Mouse (Mus musculus) heart, embryonic 11.5 days (tissue): ENCODE results near the gene Calhm5. TPM values are rescaled to one million over a fixed set of nuclear protein-coding genes. Genes with fewer than 3 reads are reported as not detected.
A peak's percentile ranks its signal among the peaks of the same experiment; 100 is the strongest.

Source experiments
- ATAC-seq: fragments of 200-750 bp; cut with Nextera tagmentation; replicated peaks from 2 replicates; pipeline ENCODE4 v1.8.0; 2017; ENCODE audit warnings: moderate library complexity; ENCODE audit not compliant: insufficient number of reproducible peaks, low FRiP score, low TSS enrichment
- H3K27ac ChIP-seq: fragments of 300-500 bp; sonication (generic); 2 replicates; pipeline ENCODE4 v1.5.1; 2014; ENCODE audit warnings: mild to moderate bottlenecking, low read depth, low read length
- H3K27me3 ChIP-seq: fragments of 300-500 bp; sonication (generic); 2 replicates; pipeline ENCODE4 v1.6.1; 2014; ENCODE audit warnings: mild to moderate bottlenecking, low read length, mixed read lengths; ENCODE audit not compliant: control insufficient read depth, insufficient read depth
- H3K36me3 ChIP-seq: fragments of 300-500 bp; sonication (generic); 2 replicates; pipeline ENCODE4 v1.6.1; 2014; ENCODE audit warnings: mild to moderate bottlenecking, low read length, moderate library complexity, mixed read lengths; ENCODE audit not compliant: control insufficient read depth, insufficient read depth
- H3K4me1 ChIP-seq: fragments of 300-500 bp; sonication (generic); 2 replicates; pipeline ENCODE4 v1.6.1; 2014; ENCODE audit warnings: low read length; ENCODE audit not compliant: control insufficient read depth, insufficient read depth
- H3K4me2 ChIP-seq: fragments of 300-500 bp; sonication (generic); 2 replicates; pipeline ENCODE4 v1.6.1; 2014; ENCODE audit warnings: mild to moderate bottlenecking, moderate library complexity
- H3K4me3 ChIP-seq: fragments of 300-500 bp; sonication (generic); 2 replicates; pipeline ENCODE4 v1.5.1; 2014; ENCODE audit warnings: low read depth, low read length
- H3K9ac ChIP-seq: fragments of 300-500 bp; sonication (generic); 2 replicates; pipeline ENCODE4 v1.6.1; 2014; ENCODE audit warnings: mild to moderate bottlenecking, low read depth, low read length, moderate library complexity
- H3K9me3 ChIP-seq: fragments of 300-500 bp; sonication (generic); replicated peaks from 2 replicates; pipeline ENCODE4 v1.6.1; 2016; ENCODE audit warnings: low read length; ENCODE audit not compliant: control insufficient read depth
- WGBS: fragments of 180-500 bp; shearing (Covaris S2); extraction: QIAGEN DNeasy Blood & Tissue Kit; methylation state at CpG from one replicate; pipeline ENCODE4 v1.1.7; 2014; ENCODE audit not compliant: insufficient replicate concordance; 5-methylcytosine and 5-hydroxymethylcytosine counted together
- polyA plus RNA-seq: library from polyadenylated mRNA; unstranded; fragments of >200 nt; fragmentation: Nextera tagmentation; extraction: Ambion mirVana; gene quantifications from 2 replicates; pipeline ENCODE4 v1.2.1, GENCODE M21; 2014

The Calhm5 gene
- polyA plus RNA-seq, 1 experiment from 2014 or later, result 0.86 TPM

- Histone ChIP-seq H3K9me3 (no peaks in the 10 kb centered on the region), H3K4me1 (no peaks in the 10 kb centered on the region), H3K9ac (no peak overlapping the region), H3K4me3 (no peak overlapping the region), H3K36me3 (no peaks in the 10 kb centered on the region), H3K27ac (no peak overlapping the region), H3K27me3 (no peaks in the 10 kb centered on the region), H3K4me2 (no peak overlapping the region)
- no peak for ATAC-seq
- 89% methylated on average over 2 of the region's 2 CpGs for WGBS
Observed at GRCm38 (mm10) chr10:34118421-34118820, 22.1 kb upstream of the Calhm5 start.

GRCm38 (mm10) chr10:34117770-34118169, 21.5 kb upstream of the Calhm5 start:
- H3K4me2 ChIP-seq, result no peak overlapping the region
- H3K27ac ChIP-seq, result no peak overlapping the region
- ATAC-seq, result no peak
- H3K9me3 ChIP-seq, result no peaks in the 10 kb centered on the region
- H3K36me3 ChIP-seq, result no peaks in the 10 kb centered on the region
- no peak overlapping the region for H3K4me3 ChIP-seq
- no peaks in the 10 kb centered on the region for H3K4me1 ChIP-seq
- H3K9ac ChIP-seq, result no peak overlapping the region
- no peaks in the 10 kb centered on the region for H3K27me3 ChIP-seq

GRCm38 (mm10) chr10:34117131-34117530, 20.8 kb upstream of the Calhm5 start:
- Histone ChIP-seq H3K27me3 (no peaks in the 10 kb centered on the region), H3K4me3 (no peak overlapping the region), H3K9ac (no peak overlapping the region), H3K9me3 (no peaks in the 10 kb centered on the region), H3K4me1 (no peaks in the 10 kb centered on the region), H3K27ac (no peak overlapping the region), H3K4me2 (no peak overlapping the region), H3K36me3 (no peaks in the 10 kb centered on the region)
- WGBS, result 54% methylated on average over 3 of the region's 3 CpGs
- ATAC-seq, result no peak

GRCm38 (mm10) chr10:34111964-34112738, 15.8 kb upstream of the Calhm5 start:
- Histone ChIP-seq H3K4me1 (no peaks in the 10 kb centered on the region), H3K9ac (no peak overlapping the region), H3K4me3 (no peak overlapping the region), H3K4me2 (no peak overlapping the region), H3K36me3 (no peaks in the 10 kb centered on the region), H3K27ac (no peak overlapping the region), H3K9me3 (no peaks in the 10 kb centered on the region), H3K27me3 (no peaks in the 10 kb centered on the region)
- no peak for ATAC-seq
- 64% methylated on average over 4 of the region's 4 CpGs for WGBS

GRCm38 (mm10) chr10:34110863-34111465, 14.6 kb upstream of the Calhm5 start:
- H3K9me3 ChIP-seq, result no peaks in the 10 kb centered on the region
- no peaks in the 10 kb centered on the region for H3K27me3 ChIP-seq
- no peaks in the 10 kb centered on the region for H3K4me1 ChIP-seq
- H3K4me3 ChIP-seq, result no peak overlapping the region
- ATAC-seq, result no peak
- no peaks in the 10 kb centered on the region for H3K36me3 ChIP-seq
- no peak overlapping the region for H3K9ac ChIP-seq
- no peak overlapping the region for H3K27ac ChIP-seq
- no peak overlapping the region for H3K4me2 ChIP-seq
- WGBS, result 74% methylated on average over 13 of the region's 13 CpGs

GRCm38 (mm10) chr10:34095964-34096363, 355 bp downstream of the Calhm5 start:
- no peak for ATAC-seq
- H3K4me2 ChIP-seq, result peak overlapping the region; percentile 64
- no peaks in the 10 kb centered on the region for H3K9me3 ChIP-seq
- H3K4me3 ChIP-seq, result peak overlapping the region; percentile 39
- 49% methylated on average over 12 of the region's 12 CpGs for WGBS
- H3K27me3 ChIP-seq, result no peaks in the 10 kb centered on the region
- H3K9ac ChIP-seq, result peak overlapping the region; percentile 69
- no peaks in the 10 kb centered on the region for H3K4me1 ChIP-seq
- no peaks in the 10 kb centered on the region for H3K36me3 ChIP-seq
- no peak overlapping the region for H3K27ac ChIP-seq

GRCm38 (mm10) chr10:34095147-34095546, 1.2 kb downstream of the Calhm5 start:
- no peaks in the 10 kb centered on the region for H3K36me3 ChIP-seq
- no peaks in the 10 kb centered on the region for H3K9me3 ChIP-seq
- peak overlapping the region; percentile 64; the same call in 1 of the 2 replicates for H3K4me2 ChIP-seq
- no peak overlapping the region for H3K4me3 ChIP-seq
- H3K27me3 ChIP-seq, result no peaks in the 10 kb centered on the region
- no peak overlapping the region for H3K9ac ChIP-seq
- WGBS, result 75% methylated on average over 2 of the region's 2 CpGs
- H3K4me1 ChIP-seq, result no peaks in the 10 kb centered on the region
- no peak overlapping the region for H3K27ac ChIP-seq
- no peak for ATAC-seq

- Histone ChIP-seq H3K27me3 (no peaks in the 10 kb centered on the region), H3K9me3 (no peaks in the 10 kb centered on the region), H3K4me3 (no peak overlapping the region), H3K27ac (no peak overlapping the region), H3K4me2 (no peak overlapping the region), H3K9ac (no peak overlapping the region), H3K4me1 (no peaks in the 10 kb centered on the region), H3K36me3 (no peaks in the 10 kb centered on the region)
- WGBS, result 35% methylated on average over 5 of the region's 5 CpGs
- no peak for ATAC-seq
Observed at GRCm38 (mm10) chr10:34091888-34092287, 4.4 kb downstream of the Calhm5 start.

- Histone ChIP-seq H3K9me3 (no peaks in the 10 kb centered on the region), H3K27ac (no peak overlapping the region), H3K27me3 (no peaks in the 10 kb centered on the region), H3K4me3 (no peak overlapping the region), H3K4me2 (no peak overlapping the region), H3K4me1 (no peaks in the 10 kb centered on the region), H3K36me3 (no peaks in the 10 kb centered on the region), H3K9ac (no peak overlapping the region)
- no peak for ATAC-seq
- WGBS, result 79% methylated on average over 1 of the region's 1 CpGs
Observed at GRCm38 (mm10) chr10:34090481-34090880, 5.8 kb downstream of the Calhm5 start.
